Mouse (Mus musculus): ENCODE data around the gene Eya4. TPM values are rescaled to one million over a fixed set of nuclear protein-coding genes. Genes with fewer than 3 reads are reported as not detected.

Gene Eya4
- 0.11 and 0.17 TPM in 2 replicates for polyA plus RNA-seq (2015; fragmentation: Nextera tagmentation; extraction: Ambion mirVana)

DNA sequence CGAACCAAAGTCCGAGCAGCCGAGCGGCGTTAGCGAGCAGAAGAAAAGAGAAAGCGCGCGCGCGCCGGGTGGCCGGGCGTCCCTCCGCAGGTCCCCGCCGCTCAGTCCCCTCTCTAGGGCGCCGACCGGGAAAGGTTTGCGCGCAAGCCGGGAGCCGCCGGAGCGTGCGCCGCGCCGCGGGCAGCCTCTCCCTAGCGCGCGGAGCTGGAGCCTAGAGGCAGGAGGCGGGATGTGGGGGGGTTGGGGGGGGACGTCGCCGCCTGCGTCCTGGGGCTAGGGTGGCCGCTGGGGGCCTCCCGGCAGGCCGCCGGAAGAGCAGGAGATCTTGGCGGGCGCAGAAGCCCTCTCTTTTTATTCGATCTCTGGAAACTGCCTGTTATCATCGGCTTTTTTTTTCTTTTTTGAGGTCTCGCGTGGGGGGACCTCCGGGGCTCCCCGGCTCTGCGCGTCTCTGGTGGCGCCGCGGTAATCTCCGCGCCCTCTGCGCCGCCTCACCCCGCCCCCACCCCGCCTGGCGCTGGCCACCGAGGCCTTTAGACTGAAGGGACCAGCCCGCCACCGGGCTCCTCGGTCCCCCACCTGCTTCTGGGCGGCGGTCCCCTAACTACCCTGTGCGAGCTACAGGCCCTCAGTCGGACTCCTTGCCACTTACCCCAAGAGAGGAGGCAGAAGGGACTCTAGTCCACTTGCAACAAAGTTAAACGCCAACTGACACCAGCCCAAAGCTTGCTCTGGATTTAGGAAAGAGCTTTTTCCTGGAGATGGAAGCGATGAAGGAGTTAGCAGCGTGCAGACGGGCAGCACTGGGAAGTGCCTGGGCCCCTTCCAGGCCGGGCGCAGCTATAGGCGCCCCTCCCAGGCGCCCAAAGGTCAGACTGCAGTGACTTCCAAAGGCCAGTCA lies at the start of gene Eya4:
TSS of gene Eya4 (minus strand) at position 776 of the 901 bp plus-strand sequence.
- Histone ChIP-seq H3K36me3 (ENCODE audit: insufficient read depth, low read length) (no peaks in the 10 kb centered on the region), H3K9me3 (ENCODE audit: low read length) (no peaks in the 10 kb centered on the region), H3K27me3 (replicated peaks; ENCODE audit: insufficient read depth, low read length) (peaks cover 31% of the 10 kb centered on the region), H3K4me3 (ENCODE audit: low read depth, low read length) (peak within 1 kb of the TSS; percentile 51), H3K4me1 (ENCODE audit: insufficient read depth, low read depth, low read length) (peaks cover 14% of the 10 kb centered on the region), H3K4me2 (replicated peaks; ENCODE audit: low read depth, low read length) (peak within 1 kb of the TSS; percentile 92), H3K9ac (replicated peaks; ENCODE audit: low read depth) (no peak within 1 kb of the TSS), H3K27ac (ENCODE audit: low read length) (no peak within 1 kb of the TSS)
- TF ChIP-seq CTCF (IDR thresholded peaks at IDR 0.05) = no peak
- peak; percentile 19 for DNase-seq (ENCODE audit: low spot score)
- WGBS = 7% methylated on average over 26 of the region's 79 CpGs
- ATAC-seq = peak; percentile 73

- TF ChIP-seq EP300 (IDR thresholded peaks at IDR 0.05) (no peak), CTCF (IDR thresholded peaks at IDR 0.05) (no peak)
- Histone ChIP-seq H3K9ac (replicated peaks; ENCODE audit: low read depth) (no peak overlapping the region), H3K27me3 (replicated peaks; ENCODE audit: insufficient read depth, low read length) (no peaks in the 10 kb centered on the region), H3K4me2 (replicated peaks; ENCODE audit: low read depth, low read length) (no peak overlapping the region), H3K9me3 (ENCODE audit: low read length) (no peaks in the 10 kb centered on the region), H3K36me3 (ENCODE audit: insufficient read depth, low read length) (no peaks in the 10 kb centered on the region), H3K4me3 (ENCODE audit: low read depth, low read length) (no peak overlapping the region), H3K27ac (ENCODE audit: low read length) (no peak overlapping the region), H3K4me1 (ENCODE audit: insufficient read depth, low read depth, low read length) (no peaks in the 10 kb centered on the region)
- no peak for DNase-seq (ENCODE audit: low spot score)
- 84% methylated on average over 3 of the region's 3 CpGs for WGBS
- ATAC-seq = no peak
These were observed 44.8 kb upstream of the Eya4 start for GRCm38 (mm10) chr10:23395399-23395798.

DNA sequence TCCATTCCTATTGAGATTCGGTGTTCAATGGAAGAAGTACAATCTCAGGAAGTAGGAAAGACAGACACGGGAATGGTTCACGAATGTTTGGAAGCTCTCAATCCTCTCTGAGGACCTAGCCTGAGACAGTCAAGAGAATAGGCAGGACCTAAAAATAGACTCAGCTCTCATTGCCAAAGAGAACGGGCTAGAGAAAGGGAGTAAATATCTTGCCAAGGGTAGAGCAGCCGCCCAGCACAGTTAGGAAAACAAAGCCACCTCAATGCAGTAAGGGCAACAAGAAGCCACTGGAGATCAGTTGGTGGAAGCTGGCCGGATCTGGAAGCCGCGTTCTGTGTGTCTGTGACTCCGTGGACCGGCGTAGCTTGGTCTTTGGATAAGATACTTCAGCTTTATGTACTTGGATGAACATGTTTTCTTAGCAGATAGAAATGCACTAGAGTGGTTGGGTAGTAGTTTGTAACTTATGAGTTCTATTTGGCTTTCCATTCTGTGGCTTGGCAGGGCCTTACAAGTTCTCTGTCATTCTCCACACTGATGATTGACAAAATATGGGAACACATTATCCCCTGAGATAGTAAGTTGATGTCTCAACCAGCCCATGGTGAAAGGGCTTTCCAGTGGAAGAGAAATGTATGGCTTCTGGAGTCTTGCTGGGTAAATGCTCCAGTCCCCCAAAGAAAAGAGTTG lies 44.1 kb upstream of the Eya4 start:
- 64% methylated on average over 11 of the region's 11 CpGs for WGBS
- Histone ChIP-seq H3K9ac (replicated peaks; ENCODE audit: low read depth) (no peak overlapping the region), H3K36me3 (ENCODE audit: insufficient read depth, low read length) (no peaks in the 10 kb centered on the region), H3K4me3 (ENCODE audit: low read depth, low read length) (no peak overlapping the region), H3K9me3 (ENCODE audit: low read length) (no peaks in the 10 kb centered on the region), H3K4me2 (replicated peaks; ENCODE audit: low read depth, low read length) (no peak overlapping the region), H3K27ac (ENCODE audit: low read length) (no peak overlapping the region), H3K27me3 (replicated peaks; ENCODE audit: insufficient read depth, low read length) (no peaks in the 10 kb centered on the region), H3K4me1 (ENCODE audit: insufficient read depth, low read depth, low read length) (no peaks in the 10 kb centered on the region)
- no peak for ATAC-seq
- peak; percentile 8 for DNase-seq (ENCODE audit: low spot score)
- TF ChIP-seq CTCF (IDR thresholded peaks at IDR 0.05) (no peak), EP300 (IDR thresholded peaks at IDR 0.05) (no peak)

DNA sequence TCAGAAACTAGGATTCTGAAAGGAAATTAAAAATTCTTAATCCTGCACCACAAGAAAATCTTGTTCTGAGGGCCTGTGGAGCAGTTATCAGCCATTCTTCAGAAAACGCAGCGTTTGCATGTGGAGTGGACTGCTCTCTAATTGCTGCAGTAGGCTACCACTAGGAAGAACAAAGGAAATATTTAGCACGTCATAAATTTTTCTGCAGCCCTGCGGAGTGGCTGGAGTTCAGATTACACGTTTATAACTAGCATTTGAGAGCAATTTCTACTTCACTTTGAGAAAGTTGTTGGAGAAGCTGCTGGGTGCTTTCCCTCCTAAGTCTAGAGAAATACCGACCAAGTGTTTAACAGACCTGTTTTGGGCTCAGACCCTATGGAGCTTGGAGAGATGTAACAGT lies 43.6 kb upstream of the Eya4 start:
- no peak for ATAC-seq
- TF ChIP-seq EP300 (IDR thresholded peaks at IDR 0.05) (no peak), CTCF (IDR thresholded peaks at IDR 0.05) (no peak)
- Histone ChIP-seq H3K27me3 (replicated peaks; ENCODE audit: insufficient read depth, low read length) (no peaks in the 10 kb centered on the region), H3K36me3 (ENCODE audit: insufficient read depth, low read length) (no peaks in the 10 kb centered on the region), H3K4me1 (ENCODE audit: insufficient read depth, low read depth, low read length) (no peaks in the 10 kb centered on the region), H3K4me3 (ENCODE audit: low read depth, low read length) (no peak overlapping the region), H3K9me3 (ENCODE audit: low read length) (no peaks in the 10 kb centered on the region), H3K4me2 (replicated peaks; ENCODE audit: low read depth, low read length) (no peak overlapping the region), H3K9ac (replicated peaks; ENCODE audit: low read depth) (no peak overlapping the region), H3K27ac (ENCODE audit: low read length) (no peak overlapping the region)
- WGBS = 23% methylated on average over 6 of the region's 6 CpGs
- no peak for DNase-seq (ENCODE audit: low spot score)

DNA sequence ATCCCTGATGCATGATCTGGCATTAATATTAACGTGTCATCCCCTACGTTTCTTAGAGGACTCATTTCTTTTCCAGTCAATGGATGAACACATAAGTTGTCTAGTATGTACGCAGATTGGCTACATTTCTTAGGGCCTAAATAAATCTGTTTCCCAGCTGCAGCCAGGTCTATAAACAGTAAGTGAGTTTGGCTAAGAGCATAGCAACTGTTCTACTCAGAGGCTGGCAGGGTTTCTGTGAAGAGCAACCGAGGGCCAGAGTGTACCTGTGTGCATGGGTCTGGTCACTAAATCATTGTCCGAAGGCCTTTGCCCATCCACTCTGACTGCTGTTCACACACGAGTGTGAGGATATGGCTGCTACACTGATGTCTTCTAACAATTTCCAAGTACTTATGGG lies 13.3 kb upstream of the Eya4 start:
- no peak overlapping the region for H3K4me3 ChIP-seq (ENCODE audit: low read depth, low read length)
- 87% methylated on average over 6 of the region's 6 CpGs for WGBS
- H3K27me3 ChIP-seq (replicated peaks; ENCODE audit: insufficient read depth, low read length) = no peaks in the 10 kb centered on the region
- no peak overlapping the region for H3K9ac ChIP-seq (replicated peaks; ENCODE audit: low read depth)
- H3K9me3 ChIP-seq (ENCODE audit: low read length) = no peaks in the 10 kb centered on the region
- TF ChIP-seq CTCF (IDR thresholded peaks at IDR 0.05) (no peak), EP300 (IDR thresholded peaks at IDR 0.05) (no peak)
- no peak for ATAC-seq
- H3K36me3 ChIP-seq (ENCODE audit: insufficient read depth, low read length) = no peaks in the 10 kb centered on the region
- DNase-seq (ENCODE audit: low spot score) = no peak
- no peak overlapping the region for H3K27ac ChIP-seq (ENCODE audit: low read length)
- no peaks in the 10 kb centered on the region for H3K4me1 ChIP-seq (ENCODE audit: insufficient read depth, low read depth, low read length)
- H3K4me2 ChIP-seq (replicated peaks; ENCODE audit: low read depth, low read length) = no peak overlapping the region

GRCm38 (mm10) chr10:23349392-23350010 lies 1.1 kb downstream of the Eya4 start:
- H3K27me3 ChIP-seq (replicated peaks; ENCODE audit: insufficient read depth, low read length) = peaks cover 31% of the 10 kb centered on the region
- no peak overlapping the region for H3K9ac ChIP-seq (replicated peaks; ENCODE audit: low read depth)
- ATAC-seq (peak; percentile 4; the same call in 1 of the 2 replicates), DNase-seq (ENCODE audit: low spot score) (peak; percentile 19)
- peaks cover 14% of the 10 kb centered on the region for H3K4me1 ChIP-seq (ENCODE audit: insufficient read depth, low read depth, low read length)
- under 1% methylated on average over 29 of the region's 33 CpGs for whole genome bisulfite sequencing
- peak overlapping the region; percentile 92 for H3K4me2 ChIP-seq (replicated peaks; ENCODE audit: low read depth, low read length)
- H3K4me3 ChIP-seq (ENCODE audit: low read depth, low read length) = peak overlapping the region; percentile 51
- no peak for TF ChIP-seq EP300 (IDR thresholded peaks at IDR 0.05)
- no peak for TF ChIP-seq CTCF (IDR thresholded peaks at IDR 0.05)
- no peaks in the 10 kb centered on the region for H3K36me3 ChIP-seq (ENCODE audit: insufficient read depth, low read length)
- H3K9me3 ChIP-seq (ENCODE audit: low read length) = no peaks in the 10 kb centered on the region
- H3K27ac ChIP-seq (ENCODE audit: low read length) = no peak overlapping the region
